29 mouse cellular contexts compared by ENCODE assay signal in genomic region chr13:78871254-78871653, GRCm38 (mm10).
DNase-seq lines count a peak whose midpoint lies in the region; ATAC-seq and TF ChIP-seq lines count a peak whose summit lies in the region.
"Had no signal": no experiment of that assay in that cellular context is flagged by ENCODE, and none has a peak within 500 bp of the region (broad histone marks: within the 10 kb centered on the region; RNA-seq: fewer than 3 reads in every experiment).

No protein-coding gene starts in this region.

- no peaks in the 10 kb centered on the region for H3K36me3 ChIP-seq in kidney, embryonic 15.5 days
- no peaks in the 10 kb centered on the region for H3K36me3 ChIP-seq in kidney, adult 2 months (ENCODE audit: control insufficient read depth, insufficient read depth, low read length)
- H3K36me3 ChIP-seq: G1E; limb, embryonic 12.5 days; liver, embryonic 12.5 days; midbrain, embryonic 12.5 days; stomach, embryonic 15.5 days had no signal

- H3K4me1 ChIP-seq in kidney, embryonic 15.5 days: peaks cover 21% of the 10 kb centered on the region
- H3K4me1 ChIP-seq in kidney, adult 2 months (ENCODE audit: control insufficient read depth, insufficient read depth, low read length): no peaks in the 10 kb centered on the region
- H3K4me1 ChIP-seq: liver, embryonic 12.5 days; stomach, embryonic 15.5 days had no signal

- no peak overlapping the region for H3K9ac ChIP-seq in kidney, embryonic 15.5 days
- H3K9ac ChIP-seq: forebrain, postnatal 0 days; limb, embryonic 12.5 days; liver, embryonic 12.5 days; midbrain, embryonic 12.5 days; stomach, embryonic 15.5 days had no signal

- no peaks in the 10 kb centered on the region for H3K27me3 ChIP-seq in kidney, embryonic 15.5 days
- no peaks in the 10 kb centered on the region for H3K27me3 ChIP-seq in kidney, adult 2 months (replicated peaks; ENCODE audit: control insufficient read depth, insufficient read depth, low read length)
- H3K27me3 ChIP-seq: CH12.LX; limb, embryonic 12.5 days; liver, embryonic 12.5 days; midbrain, embryonic 12.5 days; stomach, embryonic 15.5 days had no signal

- H3K4me3 ChIP-seq in kidney, embryonic 15.5 days (replicated peaks): no peak overlapping the region
- H3K4me3 ChIP-seq in kidney, adult 2 months (ENCODE audit: insufficient read depth, low read depth, low read length): no peak overlapping the region
- H3K4me3 ChIP-seq: gastrocnemius, adult 2 months; layer of hippocampus, adult 2 months; limb, embryonic 12.5 days; liver, embryonic 12.5 days; midbrain, embryonic 12.5 days; stomach, embryonic 15.5 days had no signal

- TF ChIP-seq POLR2A in kidney, adult 2 months (IDR thresholded peaks at IDR 0.05; ENCODE audit: low read depth, low read length): no peak

- 14% methylated on average over 2 of the region's 2 CpGs for WGBS in kidney, embryonic 15.5 days
- 45% methylated on average over 2 of the region's 2 CpGs for WGBS in kidney, adult 2 months

- H3K27ac ChIP-seq in kidney, embryonic 15.5 days: no peak overlapping the region
- no peak overlapping the region for H3K27ac ChIP-seq in kidney, adult 2 months (ENCODE audit: insufficient read depth, low read depth, low read length)
- H3K27ac ChIP-seq: gastrocnemius, adult 2 months; layer of hippocampus, adult 2 months; limb, embryonic 12.5 days; liver, embryonic 12.5 days; midbrain, embryonic 12.5 days; stomach, embryonic 15.5 days had no signal

- no peak overlapping the region for H3K4me2 ChIP-seq in kidney, embryonic 15.5 days
- H3K4me2 ChIP-seq: heart, embryonic 11.5 days; limb, embryonic 12.5 days; liver, embryonic 12.5 days; midbrain, embryonic 12.5 days; stomach, embryonic 15.5 days had no signal

- DNase-seq in kidney, adult 2 months: no peak
- DNase-seq in embryo, embryonic 10.5 days (ENCODE audit: low spot score): peak; percentile 83
- DNase-seq in embryo, embryonic 9.5 days (ENCODE audit: extremely low spot score): peak; percentile 70
- peak; percentile 78 for DNase-seq in mesoderm, embryonic 11.5 days (ENCODE audit: low read depth, low spot score)
- no peak for DNase-seq in right cerebral cortex, postnatal 4 days
- DNase-seq: adrenal gland, adult 8-10 months; B cell, adult 2 months; cerebellum, adult 18-20 months; cerebellum, postnatal 25 days; forebrain, postnatal 0 days; gastrocnemius, adult 2 months; kidney, adult 8-10 months; lung, adult 18-20 months; lung, postnatal 10 days; retina, postnatal 1 day; thymus, adult 18-20 months; thymus, postnatal 36 days had no signal

- TF ChIP-seq CTCF in kidney, adult 2 months (conservative IDR thresholded peaks at IDR 0.05; ENCODE audit: insufficient read depth, insufficient read length, low read depth, low read length): no peak

- no peaks in the 10 kb centered on the region for H3K9me3 ChIP-seq in kidney, embryonic 15.5 days (replicated peaks)
- H3K9me3 ChIP-seq: G1E; limb, embryonic 12.5 days; liver, embryonic 12.5 days; midbrain, embryonic 12.5 days; stomach, embryonic 15.5 days had no signal

- ATAC-seq in kidney, embryonic 15.5 days (replicated peaks; ENCODE audit: low FRiP score): peak; percentile 93
- no peak for ATAC-seq in erythroblast, adult 5-6 weeks (replicated peaks; ENCODE audit: low FRiP score, poor library complexity, severe bottlenecking)
- ATAC-seq: forebrain, postnatal 0 days; hindbrain, embryonic 16.5 days; liver, embryonic 12.5 days; Patski had no signal

Comparison
In these comparisons a context has a peak if more than half of its experiments do, and no peak if none do; other contexts are left out.
1. DNase-seq: peak in embryo, embryonic 10.5 days (single experiment), embryo, embryonic 9.5 days (single experiment) and mesoderm, embryonic 11.5 days (single experiment); none in kidney, adult 2 months (single experiment) and right cerebral cortex, postnatal 4 days (single experiment).